Mouse (Mus musculus) spleen, postnatal 4 days (tissue): Measurements from ENCODE around the gene Magi2.

Experiments used
- DNase-seq, 2 experiments: peaks; one replicate each; pipeline ENCODE4 v3.0.0; 2022; ENCODE audit warnings: low spot score in 2 of 2

Gene Magi2

GRCm38 (mm10) chr5:20362154-20362553, 1135.3 kb downstream of the Magi2 start:
- no peak for DNase-seq

GRCm38 (mm10) chr5:20363216-20363615, 1136.4 kb downstream of the Magi2 start:
- DNase-seq = no peak

DNA sequence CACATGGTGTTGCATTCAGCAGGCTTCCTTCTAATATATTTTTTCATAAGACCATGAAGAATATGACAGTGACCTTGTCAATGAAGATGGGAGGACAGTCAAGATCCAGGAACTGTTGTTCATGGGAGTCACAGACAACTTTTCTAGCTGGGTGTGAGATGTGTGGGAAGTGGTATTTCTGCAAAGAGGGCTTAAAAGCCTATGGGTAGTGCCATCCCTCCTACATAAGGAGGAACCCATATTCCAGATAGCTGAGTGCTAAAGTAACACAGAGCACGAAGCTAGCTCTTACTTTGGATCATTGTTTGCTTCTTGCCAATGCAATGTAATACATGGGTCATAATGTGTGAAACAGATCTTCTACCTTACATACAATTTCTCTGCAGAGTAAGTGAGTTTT, 1146.8 kb downstream of the Magi2 start:
- DNase-seq = no peak

GRCm38 (mm10) chr5:20378071-20378800, 1151.4 kb downstream of the Magi2 start:
- DNase-seq = no peak

DNA sequence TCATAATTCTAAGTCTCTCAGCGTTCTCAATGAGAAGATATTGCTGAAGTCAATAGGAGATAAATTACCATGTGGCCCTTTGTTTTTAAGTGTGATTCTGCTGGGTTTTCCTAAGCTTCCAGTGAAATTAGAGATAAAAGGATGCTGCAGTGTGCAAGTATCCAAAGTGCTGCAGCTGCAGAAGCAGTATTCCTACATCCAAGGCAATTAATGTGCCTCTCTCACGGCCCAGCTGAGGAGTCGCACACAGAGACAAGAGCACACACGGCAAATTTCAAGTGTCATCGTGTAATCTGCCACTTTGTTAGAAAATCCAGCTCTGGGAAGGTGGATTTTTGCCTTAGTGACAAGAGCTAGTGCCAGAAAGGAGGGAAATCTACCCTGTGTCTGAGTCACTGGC, 1177.7 kb downstream of the Magi2 start:
- DNase-seq = no peak

DNA sequence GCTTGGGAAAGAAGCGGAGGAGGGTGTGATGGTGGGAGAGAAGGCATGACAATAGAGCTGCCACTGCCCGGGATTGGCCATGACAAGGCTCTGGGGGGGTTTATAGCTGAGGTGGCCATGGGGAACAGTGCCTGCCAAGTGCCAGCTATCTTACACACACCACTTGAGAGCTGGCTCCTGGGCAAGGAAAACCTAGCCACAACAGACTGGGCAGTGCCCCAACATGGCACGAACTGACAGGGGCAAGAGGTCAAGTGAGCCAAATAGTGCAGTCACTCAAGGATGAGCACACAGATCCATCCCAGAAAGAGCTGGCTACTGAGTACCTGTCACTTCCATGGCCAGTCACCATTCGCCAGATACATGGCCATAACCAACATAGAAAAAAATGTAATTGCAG, 1179.8 kb downstream of the Magi2 start:
- no peak for DNase-seq

DNA sequence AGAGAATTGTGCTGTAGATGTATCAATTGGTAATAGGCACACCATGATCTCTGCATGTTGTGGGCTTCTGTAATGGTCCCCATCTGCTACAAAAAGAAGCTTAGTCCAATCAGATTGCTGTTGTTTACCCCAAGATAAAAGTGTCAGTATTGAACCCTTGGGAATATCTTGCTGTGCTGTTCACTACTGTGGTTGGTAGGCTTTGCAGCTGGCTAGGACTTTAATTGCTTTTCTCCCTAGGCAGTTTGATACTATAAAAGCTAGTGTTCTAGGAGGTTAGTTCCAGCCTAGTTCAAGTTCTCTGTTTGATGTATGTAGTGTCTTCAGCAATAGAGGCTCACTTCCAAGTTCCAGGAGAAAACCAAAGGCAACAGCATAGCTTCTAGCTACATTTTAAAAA, 1188.5 kb downstream of the Magi2 start:
- no peak for DNase-seq

DNA sequence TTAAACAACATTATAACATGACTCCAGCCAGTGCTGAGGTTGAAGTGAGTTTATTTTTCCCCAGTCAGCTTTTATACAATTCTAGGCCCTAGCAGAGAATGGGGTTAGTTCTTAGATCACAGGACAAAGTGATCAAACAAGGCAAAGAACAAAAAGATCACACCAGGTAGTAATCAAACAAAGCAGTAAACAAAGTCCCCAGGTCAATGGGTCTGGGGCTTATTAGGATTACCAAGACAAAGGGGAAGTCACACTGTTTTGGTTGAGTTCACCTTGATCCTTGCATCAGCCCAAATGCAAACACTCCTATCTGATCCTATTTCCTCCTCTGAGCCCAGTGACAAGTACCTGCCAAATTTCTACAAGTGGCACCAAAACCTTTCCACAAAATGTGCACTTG, 1190.5 kb downstream of the Magi2 start:
- no peak for DNase-seq

DNA sequence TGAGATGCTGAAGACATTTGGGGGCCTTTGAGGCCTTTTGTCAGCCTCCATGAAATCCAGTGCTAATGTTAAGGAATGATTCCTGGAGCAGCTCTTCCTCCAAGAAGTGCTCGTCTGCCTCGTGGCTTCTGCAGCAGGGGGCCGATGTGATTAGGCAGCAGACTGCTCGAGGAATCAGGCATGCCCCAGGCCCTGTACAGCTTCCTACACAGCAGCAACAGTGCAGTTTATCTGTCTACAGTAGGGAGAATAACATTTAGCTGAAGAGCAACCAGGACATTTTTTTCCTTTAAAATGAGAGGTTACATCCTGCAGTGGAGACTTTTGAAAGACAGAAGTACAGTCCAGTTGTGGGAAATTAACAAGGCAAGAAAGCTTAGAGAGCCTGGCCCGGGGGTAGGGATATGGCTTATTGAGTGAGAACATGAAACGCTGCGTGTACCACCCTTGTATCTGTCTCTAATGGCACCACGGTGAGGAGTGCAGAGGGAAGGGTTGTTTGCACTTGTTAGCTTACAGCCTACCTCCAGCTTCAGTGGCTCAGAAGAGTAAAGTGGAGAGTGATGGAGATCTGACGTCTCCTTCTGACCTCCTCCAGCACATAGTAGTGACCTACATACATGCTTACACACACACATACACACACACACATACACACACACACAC, 1205.4 kb downstream of the Magi2 start:
- no peak for DNase-seq

- DNase-seq = no peak
Measured at GRCm38 (mm10) chr5:20446471-20447174, 1219.8 kb downstream of the Magi2 start.

DNA sequence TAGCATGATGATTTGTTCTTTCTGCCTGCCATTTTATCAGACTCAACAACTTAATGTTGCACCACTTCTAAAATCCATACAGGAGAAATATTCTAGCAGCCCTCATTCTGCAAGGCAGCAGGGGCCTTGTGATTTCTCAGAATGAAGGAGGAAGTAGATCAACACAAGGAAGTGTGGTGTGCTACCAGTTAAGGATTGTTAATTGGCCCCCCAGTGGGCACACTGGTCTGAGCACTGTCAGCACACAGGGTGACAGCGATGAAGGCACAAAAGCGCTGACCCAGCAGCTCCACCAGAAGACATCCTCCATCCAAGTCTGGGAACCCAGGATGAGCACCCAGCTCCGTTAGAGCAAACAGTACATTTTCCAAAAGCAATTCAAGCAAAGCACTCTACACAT, 1229.3 kb downstream of the Magi2 start:
- no peak for DNase-seq

GRCm38 (mm10) chr5:20457742-20458510, 1231.1 kb downstream of the Magi2 start:
- no peak for DNase-seq

GRCm38 (mm10) chr5:20461709-20462108, 1234.9 kb downstream of the Magi2 start:
- DNase-seq = no peak

DNA sequence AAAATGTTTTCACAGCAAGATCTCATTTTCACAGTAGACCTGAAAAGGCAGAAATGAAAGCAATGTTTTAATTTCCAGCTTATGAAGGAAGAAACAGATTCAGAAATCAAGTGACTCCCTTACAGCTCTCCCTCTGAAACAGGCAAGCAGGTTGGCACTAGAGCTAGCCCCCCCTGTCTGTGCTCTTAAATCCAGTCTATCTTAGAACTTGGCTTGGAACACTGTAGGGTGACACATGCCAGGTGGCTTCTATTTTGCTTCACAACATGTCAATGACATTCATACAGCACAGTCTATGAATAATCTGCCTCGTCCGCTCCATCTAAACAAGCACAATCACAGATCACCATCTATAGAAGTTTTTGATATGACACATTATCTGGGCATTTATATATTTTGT, 1235.5 kb downstream of the Magi2 start:
- no peak for DNase-seq

- no peak for DNase-seq
Measured at GRCm38 (mm10) chr5:20469721-20470120, 1242.9 kb downstream of the Magi2 start.

GRCm38 (mm10) chr5:20470466-20470865, 1243.6 kb downstream of the Magi2 start:
- peak; percentile 37 to 77 for DNase-seq

- DNase-seq = no peak
Measured at GRCm38 (mm10) chr5:20484505-20484904, 1257.7 kb downstream of the Magi2 start.

- no peak for DNase-seq
Measured at GRCm38 (mm10) chr5:20491911-20492310, 1265.1 kb downstream of the Magi2 start.

DNA sequence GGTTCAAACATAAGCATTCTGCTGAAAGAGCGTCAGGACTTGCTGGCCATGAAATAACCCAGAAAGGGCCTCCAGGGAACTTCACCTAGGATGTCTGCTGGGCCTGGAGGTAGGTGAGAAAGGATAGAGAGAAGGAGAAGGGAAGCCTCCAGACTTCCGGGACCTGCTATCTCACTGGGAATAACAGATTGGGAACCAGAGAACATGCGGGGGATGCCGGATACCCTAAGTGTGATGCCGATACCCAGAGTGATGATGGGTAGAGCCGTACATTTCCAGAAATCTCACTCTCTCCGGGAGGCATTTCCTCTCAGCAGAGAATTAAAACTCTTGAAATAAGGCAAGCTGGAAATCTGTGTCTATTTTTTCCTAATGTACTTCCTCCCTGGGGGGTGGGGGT, 1265.8 kb downstream of the Magi2 start:
- DNase-seq = no peak

DNA sequence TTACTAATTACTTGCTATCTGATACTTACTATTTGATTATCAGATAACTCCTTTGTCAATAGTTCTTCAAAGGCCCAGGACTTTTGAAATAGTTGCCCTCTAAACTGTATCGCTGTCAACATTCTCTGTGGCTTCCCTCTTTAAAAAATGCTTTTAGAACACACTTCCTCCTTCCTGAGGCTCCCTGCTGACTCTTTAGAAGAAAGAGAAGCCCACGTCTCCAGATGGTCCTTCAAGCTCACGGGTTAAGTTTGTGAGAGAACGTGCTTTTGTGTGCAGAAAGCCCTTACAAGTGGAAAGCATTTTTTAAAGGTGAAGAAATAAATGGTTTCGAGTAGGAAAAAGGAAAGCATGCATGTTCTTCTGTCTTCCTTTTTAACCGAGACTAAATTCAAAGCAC, 1267.2 kb downstream of the Magi2 start:
- DNase-seq = no peak

- DNase-seq = no peak
Measured at GRCm38 (mm10) chr5:20496924-20497323, 1270.1 kb downstream of the Magi2 start.

GRCm38 (mm10) chr5:20499031-20499600, 1272.3 kb downstream of the Magi2 start:
- DNase-seq = no peak
